Comparison of ENCODE assay signal across 10 mouse cellular contexts in the genomic region with DNA sequence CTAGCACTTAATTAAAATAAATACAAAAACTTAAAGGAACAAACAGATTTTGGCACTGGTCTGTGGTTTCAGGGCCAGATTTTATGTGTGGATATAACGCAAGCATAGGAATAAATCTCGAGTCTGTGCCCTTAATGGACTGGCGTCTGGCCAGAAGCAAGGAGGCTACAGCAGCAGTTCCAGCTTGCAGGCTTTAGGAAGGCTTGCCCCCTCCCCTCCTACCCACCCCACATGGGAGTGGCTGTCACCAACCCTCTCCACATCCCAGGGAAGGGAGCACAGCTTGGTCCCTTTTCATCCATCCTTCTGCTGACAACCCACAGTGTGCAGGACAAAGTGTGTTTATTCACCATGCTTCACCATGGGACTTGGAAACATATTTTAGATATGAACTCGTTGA.
DNase-seq lines count a peak whose midpoint lies in the region; ATAC-seq lines count a peak whose summit lies in the region.
"Had no signal": no experiment of that assay in that cellular context is flagged by ENCODE, and none has a peak within 500 bp of the region (broad histone marks: within the 10 kb centered on the region; RNA-seq: fewer than 3 reads in every experiment).

No protein-coding gene starts in this region.

- H3K27me3 ChIP-seq in hindbrain, embryonic 13.5 days = no peaks in the 10 kb centered on the region
- H3K27me3 ChIP-seq in neural tube, embryonic 14.5 days (ENCODE audit: control insufficient read depth, insufficient read depth, low read length) = no peaks in the 10 kb centered on the region
- H3K27me3 ChIP-seq: liver, embryonic 15.5 days had no signal

- no peak for ATAC-seq in hindbrain, embryonic 13.5 days (ENCODE audit: low FRiP score)
- ATAC-seq in neural tube, embryonic 14.5 days (ENCODE audit: low read depth) = peak; percentile 32; the same call in 1 of the 2 replicates

- peaks cover 49% of the 10 kb centered on the region for H3K4me1 ChIP-seq in hindbrain, embryonic 13.5 days (replicated peaks)
- H3K4me1 ChIP-seq in neural tube, embryonic 14.5 days (ENCODE audit: control insufficient read depth, insufficient read depth, low read length) = peaks cover 14% of the 10 kb centered on the region
- H3K4me1 ChIP-seq: liver, embryonic 15.5 days had no signal

- H3K36me3 ChIP-seq in hindbrain, embryonic 13.5 days = no peaks in the 10 kb centered on the region
- H3K36me3 ChIP-seq in neural tube, embryonic 14.5 days (ENCODE audit: control insufficient read depth, insufficient read depth, low read length) = no peaks in the 10 kb centered on the region
- H3K36me3 ChIP-seq: liver, embryonic 15.5 days had no signal

- H3K9ac ChIP-seq in hindbrain, embryonic 13.5 days = no peak overlapping the region
- H3K9ac ChIP-seq in neural tube, embryonic 14.5 days (replicated peaks; ENCODE audit: low read depth, low read length) = no peak overlapping the region
- H3K9ac ChIP-seq: liver, embryonic 15.5 days had no signal

- no peaks in the 10 kb centered on the region for H3K9me3 ChIP-seq in hindbrain, embryonic 13.5 days
- H3K9me3 ChIP-seq in neural tube, embryonic 14.5 days (ENCODE audit: control insufficient read depth, low read length) = no peaks in the 10 kb centered on the region
- H3K9me3 ChIP-seq: liver, embryonic 15.5 days had no signal

- peak; percentile 5 for DNase-seq in kidney, postnatal 14 days
- no peak for DNase-seq in kidney, adult 11 months
- peak; percentile 52 to 59 for DNase-seq in right cerebral cortex, postnatal 10 days (ENCODE audit: low spot score in 2 of 2)
- DNase-seq in right cerebral cortex, postnatal 36 days (ENCODE audit: low spot score in 2 of 2) = no peak
- DNase-seq in gastrocnemius, postnatal 10 days = no peak
- DNase-seq: adrenal gland, adult 2 months had no signal

- no peak overlapping the region for H3K4me2 ChIP-seq in hindbrain, embryonic 13.5 days
- no peak overlapping the region for H3K4me2 ChIP-seq in neural tube, embryonic 14.5 days (ENCODE audit: low read depth, low read length)
- H3K4me2 ChIP-seq: heart, embryonic 11.5 days; liver, embryonic 15.5 days had no signal

- H3K27ac ChIP-seq in hindbrain, embryonic 13.5 days = peak overlapping the region; percentile 84; the same call in 1 of the 2 replicates
- H3K27ac ChIP-seq in neural tube, embryonic 14.5 days (ENCODE audit: low read depth, low read length) = no peak overlapping the region
- H3K27ac ChIP-seq: liver, embryonic 15.5 days had no signal

- 25% methylated on average over 4 of the region's 4 CpGs for WGBS in hindbrain, embryonic 13.5 days
- WGBS in neural tube, embryonic 14.5 days = 25% methylated on average over 4 of the region's 4 CpGs

- H3K4me3 ChIP-seq in hindbrain, embryonic 13.5 days = no peak overlapping the region
- no peak overlapping the region for H3K4me3 ChIP-seq in neural tube, embryonic 14.5 days (ENCODE audit: low read depth, low read length)
- H3K4me3 ChIP-seq: liver, embryonic 15.5 days had no signal

Comparison
In these comparisons a context has a peak if more than half of its experiments do, and no peak if none do; other contexts are left out.
1. DNase-seq: peak in kidney, postnatal 14 days (single experiment) and right cerebral cortex, postnatal 10 days (2 of 2); none in kidney, adult 11 months (single experiment), right cerebral cortex, postnatal 36 days (0 of 2) and gastrocnemius, postnatal 10 days (single experiment).